Mouse (Mus musculus) MEL (cell line): ENCODE data around the gene Tep1.

Experiments used
- ELF1 ChIP-seq: IDR thresholded peaks from 2 replicates; pipeline ENCODE4 v1.6.1; 2014; ENCODE audit warnings: low read depth, mild to moderate bottlenecking, inconsistent platforms, low read length, improper control_type of control experiment, moderate library complexity
- EP300 ChIP-seq, 2 experiments: IDR thresholded peaks; 2 replicates each; pipeline ENCODE4 v1.6.1; 2011; ENCODE audit warnings: improper control_type of control experiment in 2 of 2, low read length in 2 of 2, low read depth in 1 of 2, mild to moderate bottlenecking in 1 of 2
- MXI1 ChIP-seq: IDR thresholded peaks from 2 replicates; pipeline ENCODE4 v1.6.1; 2011; ENCODE audit warnings: mild to moderate bottlenecking, low read depth, low read length, improper control_type of control experiment
- TAL1 ChIP-seq: IDR thresholded peaks from 2 replicates; pipeline ENCODE4 v1.6.1; 2012; ENCODE audit warnings: mild to moderate bottlenecking, inconsistent platforms, low read length, moderate library complexity, mixed read lengths
- ZC3H11A ChIP-seq: IDR thresholded peaks from 2 replicates; pipeline ENCODE4 v1.6.1; 2012; ENCODE audit warnings: low read depth, mild to moderate bottlenecking, inconsistent platforms, low read length, improper control_type of control experiment

DNA sequence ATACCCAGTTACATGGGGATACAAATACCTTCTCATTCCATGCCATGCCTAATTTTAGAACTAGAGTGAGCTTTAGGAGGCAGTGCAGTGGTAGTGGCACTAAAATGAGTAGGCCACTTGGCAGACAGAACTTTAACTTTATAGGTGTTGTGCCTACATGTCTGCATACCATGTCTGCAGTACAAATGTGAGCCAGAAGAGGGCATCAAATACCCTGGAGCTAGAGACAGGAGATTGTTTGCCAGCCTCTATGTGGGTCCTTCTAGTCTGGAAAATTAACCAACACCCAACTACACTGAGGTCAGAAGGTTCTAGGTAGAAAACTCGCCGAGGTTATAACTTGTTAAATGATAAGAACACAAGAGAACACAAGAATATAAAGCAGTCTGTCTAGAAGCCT is 71.8 kb downstream of the Tep1 start:
- TF ChIP-seq ELF1, result no peak
- TF ChIP-seq ZC3H11A, result no peak
- TF ChIP-seq MXI1, result no peak
- no peak for TF ChIP-seq TAL1
- TF ChIP-seq EP300 (IDR thresholded peaks at IDR 0.05; ENCODE audit: low read depth in 1 of 2, low read length in 2 of 2), result no peak
